Mouse (Mus musculus) frontal cortex, postnatal 25 days (tissue): ENCODE results near the gene Smim5.
"Not testable (repeated sequence)": the region's sequence is repeated elsewhere in the genome, so short reads cannot be mapped to it uniquely, and the experiment has no call there.

ENCODE experiments used
- DNase-seq, 2 experiments: peaks; one replicate each; pipeline ENCODE4 v3.0.0; 2022; ENCODE audit warnings: low spot score in 2 of 2

Smim5 gene

DNA sequence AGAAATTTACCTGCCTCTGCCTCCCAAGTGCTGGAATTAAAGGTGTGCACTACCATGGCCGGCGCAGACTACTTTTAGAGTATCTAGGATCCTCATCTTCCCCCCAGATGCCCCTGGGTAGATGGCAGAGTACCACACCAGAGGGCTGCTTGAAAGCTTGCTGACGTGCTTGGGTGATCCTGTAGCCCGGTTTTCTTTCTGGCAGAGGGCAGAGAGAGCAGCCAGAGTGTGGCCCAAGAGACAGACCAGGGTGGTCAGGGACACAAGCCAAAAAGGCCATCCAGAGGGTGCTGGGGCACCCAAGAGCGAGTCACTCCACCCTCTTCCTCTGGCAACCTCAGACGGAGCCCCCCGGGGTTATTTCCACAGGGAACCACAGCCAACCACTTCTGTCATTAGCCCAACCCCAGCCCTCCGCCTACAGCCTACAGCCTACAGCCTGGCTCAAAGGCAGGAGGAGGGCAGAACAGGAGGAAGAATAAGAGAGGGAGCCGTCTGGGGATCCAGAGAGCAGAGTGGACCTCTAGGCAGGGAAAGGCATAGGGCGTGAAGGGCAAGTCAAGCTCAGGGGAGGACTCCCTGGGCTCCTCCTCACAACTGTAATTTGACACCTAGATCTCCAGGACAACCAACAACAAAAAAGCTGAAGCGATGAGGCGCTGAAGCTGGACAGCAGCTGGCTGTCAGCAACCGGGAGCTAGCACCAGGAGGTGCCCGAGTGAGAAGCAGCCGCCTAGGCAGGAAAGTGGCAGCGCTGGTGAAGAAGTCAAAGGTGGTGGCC lies at the start of gene Smim5:
Smim5 (plus strand) TSS at position 481 of the 781 bp plus-strand sequence.
- no peak for DNase-seq

DNA sequence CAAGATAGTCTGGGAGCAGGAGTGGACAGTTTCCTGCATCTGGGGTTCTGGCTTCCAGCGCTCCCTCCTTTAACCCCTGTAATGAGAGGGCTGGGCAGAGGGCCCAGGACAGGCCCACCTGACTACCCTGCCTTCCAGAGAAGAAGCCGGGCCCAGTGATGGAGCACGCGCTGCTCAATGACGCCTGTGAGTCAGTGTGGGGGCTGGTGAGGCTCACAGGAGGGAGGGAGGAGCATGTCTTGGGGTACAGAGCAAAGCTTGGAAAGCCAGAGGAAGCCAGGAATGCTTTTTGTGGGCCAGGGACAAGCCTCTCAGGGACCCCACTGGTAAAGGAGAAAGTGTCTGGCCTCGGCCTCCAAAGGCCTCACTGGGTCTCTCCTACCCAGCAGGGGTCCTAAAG lies 45.1 kb upstream of the Smim5 start:
- DNase-seq = no peak

DNA sequence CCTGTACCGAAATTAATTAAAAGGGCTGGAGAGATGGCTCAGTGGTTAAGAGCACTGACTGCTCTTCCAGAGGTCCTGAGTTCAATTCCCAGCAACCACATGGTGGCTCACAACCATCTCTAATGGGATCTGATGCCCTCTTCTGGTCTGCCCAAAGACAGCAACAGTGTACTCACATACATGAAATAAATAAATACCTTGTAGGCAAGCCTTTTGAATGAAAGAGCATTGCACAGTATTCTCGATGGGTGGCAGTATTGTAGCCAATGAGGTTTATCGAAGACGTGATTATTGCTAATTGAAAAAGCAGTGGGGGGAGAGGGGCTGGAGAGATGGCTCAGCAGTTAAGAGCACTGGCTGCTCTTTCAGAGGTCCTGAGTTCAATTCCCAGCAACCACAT lies 42.6 kb upstream of the Smim5 start:
- DNase-seq = not testable (repeated sequence)

DNA sequence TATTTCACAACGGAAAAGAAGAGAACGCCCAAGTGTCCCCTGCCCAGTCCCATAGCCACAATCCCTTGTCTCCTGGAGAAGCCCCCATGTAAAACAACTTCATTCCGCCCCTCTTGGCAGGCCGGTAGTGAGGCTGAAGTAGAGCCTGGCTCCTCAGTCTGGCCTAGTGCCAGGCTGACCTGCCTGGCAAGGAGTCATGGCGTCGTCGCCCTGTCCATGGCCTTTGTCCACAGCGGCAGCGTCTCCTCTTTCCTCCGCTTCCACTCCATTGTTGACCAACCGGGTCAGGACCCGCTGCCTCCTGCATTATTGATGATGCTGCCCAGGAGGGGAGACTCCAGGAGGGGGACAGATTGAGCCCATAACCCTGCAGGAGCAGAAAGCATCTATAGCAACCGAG lies 41.8 kb upstream of the Smim5 start:
- no peak for DNase-seq

DNA sequence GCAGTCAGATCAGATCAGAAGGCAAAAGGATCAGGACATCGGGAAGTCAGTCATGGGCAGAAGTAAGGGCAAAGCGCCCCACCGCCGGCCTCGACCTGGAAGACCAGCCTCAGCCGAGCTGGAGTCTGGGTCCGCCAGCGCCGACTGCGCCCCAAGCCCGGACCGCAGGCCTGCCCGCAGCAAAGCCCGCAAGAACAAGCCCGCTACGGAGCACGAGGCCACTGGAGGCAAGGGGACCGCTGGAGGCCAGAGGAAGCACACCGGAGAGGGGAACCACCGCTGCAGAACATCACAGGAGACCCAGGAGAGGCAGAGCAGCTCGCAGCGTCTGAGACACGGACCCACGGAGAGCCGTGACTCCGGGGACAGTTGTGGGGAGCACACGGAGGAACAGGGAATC lies 41.4 kb upstream of the Smim5 start, which contains the start of gene Myo15b:
Myo15b (plus strand) TSS at position 53 of the 400 bp plus-strand sequence.
- no peak for DNase-seq

DNA sequence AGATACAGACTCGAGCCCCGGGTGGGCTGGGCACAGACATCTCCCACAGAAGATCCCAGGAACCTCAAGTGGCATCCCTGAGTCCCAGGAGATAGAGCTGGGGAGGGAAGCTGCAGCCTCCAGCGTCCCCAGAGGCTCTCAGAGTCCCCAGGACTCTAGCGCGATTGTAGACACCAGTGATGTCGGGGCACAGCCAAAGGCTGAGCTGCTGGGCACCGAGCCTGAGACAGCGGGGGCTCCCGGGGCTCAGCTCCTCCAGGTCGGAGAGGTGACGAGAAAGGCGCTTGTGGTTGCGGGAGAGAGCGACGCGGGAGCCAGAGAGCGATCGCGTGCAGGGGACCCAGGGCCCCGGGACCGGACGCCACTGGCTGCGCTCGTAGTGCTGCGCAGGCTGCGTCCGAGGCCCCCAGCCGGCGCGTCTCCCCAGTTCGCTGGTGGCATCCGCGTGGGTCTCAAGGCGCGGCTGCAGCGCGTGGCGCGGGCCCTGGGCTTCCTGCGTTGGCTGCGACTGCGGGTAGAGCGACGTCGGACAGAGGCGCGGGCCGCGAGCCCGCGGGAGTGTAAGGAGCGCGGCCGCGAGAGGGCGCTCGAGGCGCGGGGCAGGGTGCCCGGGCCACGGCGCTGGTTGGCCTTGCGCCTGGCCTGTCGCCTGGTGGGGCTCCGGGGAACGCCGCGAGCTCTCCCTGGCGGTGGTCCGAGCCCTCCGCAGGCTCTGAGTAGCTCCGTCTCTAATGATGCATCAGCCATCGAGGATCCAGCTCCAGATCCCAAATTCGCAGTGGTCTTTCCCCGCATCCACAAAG lies 40.4 kb upstream of the Smim5 start:
- DNase-seq = peak; percentile 42 to 46

DNA sequence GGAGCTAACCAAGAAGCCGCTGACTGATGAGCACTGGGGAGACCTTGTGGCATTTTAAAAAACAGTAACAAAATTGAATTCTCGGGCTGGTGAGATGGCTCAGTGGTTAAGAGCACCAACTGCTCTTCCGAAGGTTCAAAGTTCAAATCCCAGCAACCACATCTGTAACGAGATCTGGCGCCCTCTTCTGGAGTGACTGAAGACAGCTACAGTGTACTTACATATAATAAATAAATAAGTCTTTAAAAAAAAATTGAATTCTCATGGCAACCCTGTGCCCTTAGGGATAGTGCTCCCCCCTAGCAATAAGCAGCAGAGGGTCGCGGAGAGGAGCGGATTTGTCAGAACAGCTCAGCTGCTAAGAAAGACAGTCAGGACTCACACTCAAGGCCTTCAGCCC lies 35.9 kb upstream of the Smim5 start:
- no peak for DNase-seq

DNA sequence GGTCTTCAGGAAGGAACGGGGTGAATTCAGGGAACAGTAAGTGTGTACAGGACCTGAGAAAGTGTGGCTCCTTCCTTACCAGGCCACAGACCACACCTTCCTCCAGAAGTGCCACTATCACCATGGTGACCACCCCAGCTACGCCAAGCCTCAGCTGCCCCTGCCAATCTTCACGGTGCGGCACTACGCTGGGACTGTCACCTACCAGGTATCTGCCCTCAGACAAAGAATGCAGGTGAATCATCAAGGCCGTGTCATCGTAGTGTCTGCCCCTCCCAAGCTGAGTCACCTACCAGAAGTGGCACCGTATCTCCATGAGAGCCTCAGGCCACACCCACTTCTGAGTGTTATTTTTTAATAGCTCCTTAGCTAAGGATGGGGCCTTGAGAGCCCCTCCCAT lies 30.4 kb upstream of the Smim5 start:
- DNase-seq = no peak

DNA sequence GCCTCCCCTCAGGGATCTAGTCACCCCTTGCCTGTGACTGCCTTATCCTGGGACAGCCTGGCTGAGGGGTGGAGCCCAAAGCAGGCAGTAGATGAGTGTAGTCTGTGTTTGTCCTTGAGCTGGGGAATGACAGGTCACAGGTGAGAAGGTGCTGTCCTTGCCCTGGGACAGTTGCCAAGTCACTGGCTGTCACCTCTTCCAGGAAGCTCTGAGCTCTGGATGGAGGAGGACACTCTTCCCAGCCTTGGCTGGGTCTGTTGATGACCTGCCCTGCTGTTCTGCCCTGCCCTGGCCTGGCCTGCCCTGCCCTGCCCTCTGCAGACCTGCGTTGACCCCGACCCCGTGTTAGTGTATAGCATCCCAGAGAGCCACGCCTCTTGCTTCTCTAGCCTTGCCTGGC lies 27.3 kb upstream of the Smim5 start:
- no peak for DNase-seq

DNA sequence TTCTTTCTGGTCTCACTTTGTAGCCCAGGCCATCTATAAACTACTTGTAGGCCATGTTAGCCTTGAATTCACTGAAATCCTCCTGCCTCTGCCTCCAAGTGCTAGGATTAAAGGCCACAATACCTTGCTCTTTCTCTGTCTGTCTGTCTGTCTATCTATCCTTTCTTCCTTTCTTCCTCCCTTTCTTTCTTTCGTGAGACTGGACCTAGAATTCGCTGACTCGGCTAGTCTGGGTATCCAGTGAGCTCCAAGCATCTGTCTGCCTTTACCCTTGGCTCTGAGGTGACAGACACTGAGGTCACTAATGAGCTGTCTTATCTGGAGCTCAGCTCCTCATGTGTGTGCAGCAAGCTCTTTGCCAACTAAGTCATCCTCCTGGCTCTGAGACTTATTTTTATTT lies 23.8 kb upstream of the Smim5 start:
- DNase-seq = no peak

DNA sequence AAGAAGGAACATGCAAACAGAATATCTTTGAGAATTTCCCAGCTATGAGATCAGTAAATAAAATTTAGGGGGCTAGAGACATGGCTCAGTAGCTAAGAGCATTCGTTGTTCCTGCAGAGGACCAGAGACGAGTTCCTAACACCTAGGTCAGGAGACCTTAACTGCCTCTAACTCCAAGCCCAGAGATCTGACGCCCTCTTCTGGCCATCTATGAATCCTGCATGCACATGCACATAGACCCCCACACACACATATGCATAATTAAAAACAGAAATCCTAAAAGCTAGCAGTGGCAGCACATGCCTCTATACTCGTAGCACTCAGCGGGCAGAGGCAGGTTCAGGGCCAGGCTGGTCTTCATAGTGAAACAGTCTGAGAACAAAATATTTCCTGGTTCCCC lies 23.3 kb upstream of the Smim5 start:
- DNase-seq = no peak

DNA sequence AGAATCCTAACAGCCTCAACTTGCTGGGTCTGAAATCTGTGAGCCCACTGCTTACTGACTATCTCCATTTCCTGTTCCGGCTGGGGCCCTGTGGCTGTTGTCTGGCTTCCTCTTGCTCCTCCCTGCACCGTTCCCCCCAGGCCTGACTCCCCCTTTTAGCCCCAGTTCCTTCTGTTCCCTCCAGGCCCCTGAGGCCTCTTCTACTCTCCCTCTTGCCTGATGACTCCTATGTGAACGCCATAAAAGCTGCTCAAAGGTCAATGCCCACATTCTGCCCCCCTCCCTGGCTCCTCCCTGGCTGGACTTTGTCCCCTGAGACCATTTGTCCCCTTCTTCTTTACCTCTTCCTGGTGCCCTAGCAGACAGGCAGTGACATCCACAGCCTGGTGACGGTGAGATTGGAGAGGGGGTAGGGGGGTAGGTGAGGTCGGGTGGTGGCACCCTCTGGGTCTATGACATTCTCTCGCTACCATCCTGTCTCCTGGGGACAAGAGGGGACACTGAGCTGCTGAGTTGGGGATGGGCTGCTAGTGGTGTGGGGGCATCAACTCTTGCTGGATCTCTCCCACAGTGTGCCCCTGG lies 22.5 kb upstream of the Smim5 start:
- DNase-seq = no peak

DNA sequence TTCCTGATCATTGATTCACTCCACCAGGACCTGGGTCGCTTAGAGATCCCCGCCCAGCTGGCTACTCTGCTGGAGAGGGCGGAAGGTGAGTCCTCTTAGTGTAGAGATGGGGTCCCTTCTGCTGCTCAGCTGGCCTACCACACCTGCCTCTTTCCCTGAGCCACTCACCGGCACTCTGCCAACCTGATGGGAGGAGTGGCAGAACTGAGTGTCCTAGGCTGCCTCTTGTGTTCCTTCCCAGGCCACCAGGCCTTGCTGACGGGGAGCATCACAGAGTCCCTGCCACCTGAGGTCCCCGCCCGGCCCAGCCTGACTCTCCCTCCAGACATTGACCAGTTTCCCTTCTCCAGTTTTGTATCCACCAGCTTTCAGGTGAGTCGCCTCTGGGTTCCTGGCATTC lies 21.7 kb upstream of the Smim5 start:
- no peak for DNase-seq

DNA sequence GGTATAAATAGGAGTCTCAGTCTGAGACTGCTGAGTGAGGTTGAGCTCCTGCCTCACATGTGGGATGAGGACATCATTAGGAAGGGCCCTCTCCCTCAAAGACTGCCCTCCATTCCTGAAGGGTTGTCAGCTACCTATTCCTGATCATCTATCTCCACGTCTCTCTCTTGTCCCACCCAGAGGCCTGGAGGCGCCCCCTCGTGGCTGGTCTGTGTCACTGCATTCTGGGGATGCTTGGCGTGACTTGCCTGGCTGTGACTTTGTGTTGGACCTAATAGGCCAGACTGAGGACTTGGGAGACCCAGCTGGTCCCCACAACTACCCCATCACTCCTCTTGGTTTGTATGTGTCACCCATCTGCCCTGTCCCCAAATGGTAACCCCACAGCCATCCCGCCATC lies 18.8 kb upstream of the Smim5 start:
- no peak for DNase-seq

DNA sequence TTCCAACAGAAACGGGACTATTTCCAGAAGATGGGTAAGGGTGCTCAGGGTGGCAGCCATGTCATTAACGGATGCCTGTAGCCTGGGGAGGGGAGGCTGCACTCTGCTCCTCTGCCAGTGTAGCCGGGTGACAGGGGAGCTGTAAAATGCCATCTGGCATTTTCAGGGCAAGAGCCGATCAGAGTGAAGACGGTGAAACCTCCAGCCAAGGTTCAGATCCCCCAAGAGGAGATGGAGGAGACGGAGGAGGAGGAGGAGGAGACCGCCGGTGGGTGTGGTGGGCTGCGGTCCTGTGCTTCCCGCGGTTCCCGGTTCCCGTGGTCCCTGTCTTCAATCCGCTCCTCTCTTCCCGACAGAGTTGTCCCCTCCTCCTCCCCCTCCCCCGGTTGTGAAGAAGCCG lies 16.5 kb upstream of the Smim5 start:
- no peak for DNase-seq

DNA sequence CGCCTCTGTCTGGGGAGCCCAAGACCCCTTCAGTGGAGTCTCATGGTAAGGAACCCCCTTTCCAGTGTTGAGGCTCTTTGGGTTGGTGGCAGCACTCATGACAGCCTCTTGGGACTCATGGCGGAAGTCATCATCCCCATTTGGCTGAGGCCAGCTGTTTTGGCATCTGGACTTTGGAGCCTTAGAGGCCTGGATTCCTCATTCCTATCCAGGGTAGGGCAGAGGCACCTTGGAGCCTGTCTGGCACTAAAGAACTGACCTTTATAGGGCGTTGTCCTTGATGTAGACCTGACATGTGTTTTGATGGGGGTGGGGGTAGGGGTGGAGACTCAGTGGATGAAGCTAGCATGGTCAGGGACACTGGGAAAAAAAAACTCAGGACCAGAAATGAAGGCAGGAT lies 15.4 kb upstream of the Smim5 start:
- no peak for DNase-seq

DNA sequence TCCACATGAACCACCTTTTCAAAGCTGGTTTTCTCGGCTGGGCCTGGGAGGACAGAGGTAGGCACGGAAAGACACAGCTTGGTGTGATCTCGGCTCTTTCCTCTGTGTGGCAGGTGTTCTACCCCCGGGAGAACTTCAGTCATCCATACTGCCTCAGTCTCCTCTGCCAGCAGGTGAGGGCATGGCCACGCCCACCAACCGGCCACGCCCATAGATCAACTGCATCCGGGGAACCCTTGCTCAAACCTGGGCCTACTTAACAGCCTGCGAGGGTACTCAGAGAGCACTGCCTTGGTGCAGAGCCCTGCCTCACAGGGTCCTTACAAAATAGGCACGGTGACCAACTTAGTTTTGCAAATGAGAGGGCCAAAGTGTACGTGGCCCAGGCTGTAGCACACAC lies 14.5 kb upstream of the Smim5 start:
- no peak for DNase-seq

DNA sequence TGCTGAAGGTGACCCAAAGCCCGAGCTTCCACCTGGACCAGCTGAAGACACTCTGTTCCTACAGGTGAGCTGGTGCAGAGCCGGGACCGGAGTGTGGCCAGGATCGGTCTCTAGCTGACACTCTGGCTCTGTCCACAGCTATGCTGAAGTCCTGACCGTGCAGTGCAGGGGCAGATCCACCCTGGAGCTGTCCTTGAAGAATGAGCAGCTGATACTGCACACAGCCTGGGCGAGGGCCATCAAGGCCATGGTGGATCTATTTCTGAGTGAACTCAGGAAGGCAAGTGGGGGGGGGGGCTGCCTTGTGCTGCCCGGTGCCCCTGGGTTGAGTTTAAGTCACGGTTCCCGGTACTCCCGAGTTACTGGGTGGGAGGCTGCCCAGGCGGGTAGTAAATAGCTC lies 13.3 kb upstream of the Smim5 start:
- DNase-seq = no peak

DNA sequence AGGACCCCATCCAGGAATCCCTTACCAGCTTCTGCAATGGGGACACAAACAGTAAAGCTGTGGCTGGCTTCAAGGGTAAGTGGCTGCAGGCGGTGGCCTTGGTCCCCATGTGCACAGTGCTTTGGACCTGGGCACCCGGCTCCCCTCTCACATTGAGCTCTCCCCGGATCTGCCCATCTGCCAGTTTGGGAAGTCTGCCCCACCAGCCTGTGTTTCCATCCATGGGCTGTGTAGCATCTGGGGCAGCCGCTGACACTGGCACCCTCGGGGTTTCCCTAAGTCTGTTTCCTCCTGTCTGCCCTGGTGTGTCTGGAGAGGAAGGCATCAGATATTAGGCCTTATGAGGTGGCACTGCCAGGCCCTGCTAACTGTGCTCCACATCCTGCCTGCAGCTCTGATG lies 11.7 kb upstream of the Smim5 start:
- no peak for DNase-seq

DNA sequence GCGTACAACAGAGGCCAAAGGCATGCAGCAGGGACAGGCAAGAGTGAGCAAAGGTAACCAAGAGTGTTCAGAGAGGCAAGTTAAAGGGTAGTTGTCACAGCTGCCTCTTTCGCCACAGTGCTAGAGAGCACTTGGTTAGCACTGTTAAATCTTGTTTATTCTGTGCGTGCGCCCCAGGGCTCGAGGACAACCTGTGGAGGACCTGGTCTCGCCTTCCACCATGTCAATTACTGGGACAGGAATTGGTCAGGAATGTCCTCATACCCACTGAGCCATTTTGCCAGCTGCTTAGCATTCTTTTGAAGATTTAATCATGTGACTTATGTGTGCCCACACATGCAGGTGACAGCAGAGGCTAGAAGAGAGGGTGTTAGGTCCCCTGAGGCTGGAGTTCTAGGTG lies 10.6 kb upstream of the Smim5 start:
- DNase-seq = no peak

DNA sequence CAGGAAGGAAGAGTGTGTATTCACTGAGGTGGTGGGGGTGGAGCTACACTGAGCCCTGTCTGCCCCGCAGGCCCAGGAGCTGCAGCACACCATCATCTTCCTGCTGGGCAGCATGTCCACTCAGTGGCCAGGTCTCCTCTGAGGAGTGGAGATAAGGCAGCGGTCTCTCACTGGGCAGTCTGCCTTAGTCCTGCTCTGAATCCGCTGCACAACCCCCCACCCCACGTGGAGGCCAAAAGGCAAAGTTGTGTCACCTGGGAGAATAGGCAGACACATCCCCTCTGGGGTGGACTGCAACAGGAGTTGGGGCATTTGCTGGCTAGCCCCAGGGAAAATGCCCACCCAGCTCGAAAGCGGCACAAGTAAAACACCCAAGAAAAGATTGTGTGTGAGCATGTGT lies 7.6 kb upstream of the Smim5 start:
- DNase-seq = no peak

DNA sequence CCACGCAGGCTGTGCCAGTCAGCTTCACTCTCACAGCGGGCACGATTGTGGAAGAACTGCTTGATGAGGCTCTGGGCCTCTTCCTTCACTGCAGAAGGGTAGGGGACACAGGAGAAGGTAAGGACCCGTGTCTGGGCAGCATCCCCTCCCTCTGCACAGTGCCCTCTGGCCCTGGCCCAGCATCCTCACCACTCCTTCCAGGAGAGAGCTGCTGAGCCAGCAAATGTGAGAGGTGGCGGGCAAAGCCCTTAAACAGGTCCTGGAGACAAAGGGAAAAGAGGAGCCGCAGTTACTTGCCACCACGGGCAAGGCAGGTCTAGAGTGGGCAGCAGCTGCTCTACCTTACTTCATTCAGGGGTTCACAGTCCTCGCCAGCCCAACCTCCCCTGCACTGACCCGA lies 6.7 kb upstream of the Smim5 start:
- DNase-seq = no peak
